34 mouse cellular contexts compared by ENCODE assay signal in genomic region chr7:133497551-133497950, GRCm38 (mm10).
"Had no signal": no experiment of that assay in that cellular context is flagged by ENCODE, and none has a peak within 500 bp of the region (broad histone marks: within the 10 kb centered on the region; RNA-seq: fewer than 3 reads in every experiment).

No protein-coding gene starts in this region.

- DNase-seq: heart, postnatal 14 days; heart, postnatal 36 days; heart, postnatal 4 days; kidney, adult 11 months; kidney, adult 18-20 months; kidney, adult 2 months; kidney, adult 8-10 months; kidney, adult 9 months; kidney, postnatal 10 days; kidney, postnatal 14 days; kidney, postnatal 25 days; kidney, postnatal 36 days; kidney, postnatal 4 days; layer of hippocampus, adult 9-11 months; layer of hippocampus, postnatal 36 days had no signal

- H3K4me3 ChIP-seq: heart, embryonic 10.5 days; heart, embryonic 12.5 days; heart, embryonic 13.5 days; heart, embryonic 15.5 days; hindbrain, embryonic 10.5 days; hindbrain, embryonic 12.5 days; hindbrain, embryonic 13.5 days; hindbrain, embryonic 15.5 days; intestine, embryonic 15.5 days; kidney, embryonic 15.5 days; layer of hippocampus, adult 2 months; left cerebral cortex, adult 2 months had no signal

- H3K9me3 ChIP-seq: heart, embryonic 10.5 days; heart, embryonic 12.5 days; heart, embryonic 13.5 days; heart, embryonic 15.5 days; hindbrain, embryonic 10.5 days; hindbrain, embryonic 12.5 days; hindbrain, embryonic 13.5 days; hindbrain, embryonic 15.5 days; intestine, embryonic 15.5 days; kidney, embryonic 15.5 days had no signal

- H3K36me3 ChIP-seq: heart, embryonic 10.5 days; heart, embryonic 12.5 days; heart, embryonic 13.5 days; heart, embryonic 15.5 days; hindbrain, embryonic 10.5 days; hindbrain, embryonic 12.5 days; hindbrain, embryonic 13.5 days; hindbrain, embryonic 15.5 days; intestine, embryonic 15.5 days; kidney, embryonic 15.5 days had no signal

- H3K9ac ChIP-seq: heart, embryonic 12.5 days; heart, embryonic 13.5 days; heart, embryonic 15.5 days; hindbrain, embryonic 12.5 days; hindbrain, embryonic 13.5 days; hindbrain, embryonic 14.5 days; hindbrain, embryonic 15.5 days; intestine, embryonic 15.5 days; kidney, embryonic 15.5 days had no signal

- H3K4me2 ChIP-seq: heart, embryonic 11.5 days; heart, embryonic 12.5 days; heart, embryonic 13.5 days; heart, embryonic 15.5 days; hindbrain, embryonic 12.5 days; hindbrain, embryonic 13.5 days; hindbrain, embryonic 14.5 days; hindbrain, embryonic 15.5 days; intestine, embryonic 15.5 days; kidney, embryonic 15.5 days had no signal

- H3K4me1 ChIP-seq: heart, embryonic 10.5 days; heart, embryonic 12.5 days; heart, embryonic 13.5 days; heart, embryonic 15.5 days; hindbrain, embryonic 15.5 days had no signal

- H3K27me3 ChIP-seq: hindbrain, embryonic 15.5 days; intestine, embryonic 15.5 days; kidney, embryonic 15.5 days had no signal

- ATAC-seq: hindbrain, embryonic 16.5 days; hindbrain, postnatal 0 days; inflammation-experienced regulatory T-cells, adult 6 months; intestine, embryonic 15.5 days; intestine, embryonic 16.5 days had no signal

- H3K27ac ChIP-seq: heart, embryonic 10.5 days; heart, embryonic 13.5 days; heart, embryonic 15.5 days; hindbrain, embryonic 10.5 days; hindbrain, embryonic 12.5 days; hindbrain, embryonic 13.5 days; hindbrain, embryonic 14.5 days; hindbrain, embryonic 15.5 days; hindbrain, postnatal 0 days; intestine, embryonic 15.5 days; kidney, embryonic 15.5 days; kidney, postnatal 0 days; layer of hippocampus, adult 2 months; left cerebral cortex, adult 2 months had no signal
